In genomic region chr11:49662292-49662780, GRCm38 (mm10) we compare ENCODE assay signal across 34 mouse cellular contexts. TPM values are rescaled to one million over a fixed set of nuclear protein-coding genes. Genes with fewer than 3 reads are reported as not detected.
A peak's percentile ranks its signal among the peaks of the same experiment; 100 is the strongest.
DNase-seq lines count a peak whose midpoint lies in the region; ATAC-seq and TF ChIP-seq lines count a peak whose summit lies in the region.
"Had no signal": no experiment of that assay in that cellular context is flagged by ENCODE, and none has a peak within 500 bp of the region (broad histone marks: within the 10 kb centered on the region; RNA-seq: fewer than 3 reads in every experiment).

No protein-coding gene starts in this region.

- no peaks in the 10 kb centered on the region for H3K9me3 ChIP-seq in kidney, postnatal 0 days (replicated peaks; ENCODE audit: low read length)
- no peaks in the 10 kb centered on the region for H3K9me3 ChIP-seq in lung, postnatal 0 days (ENCODE audit: low read length)
- no peaks in the 10 kb centered on the region; the same call in none of the 2 replicates for H3K9me3 ChIP-seq in ES-Bruce4 (replicated peaks; ENCODE audit: control insufficient read depth, insufficient read depth, low read length, poor library complexity, severe bottlenecking)
- no peaks in the 10 kb centered on the region for H3K9me3 ChIP-seq in stomach, postnatal 0 days (ENCODE audit: control insufficient read depth, low read length)
- H3K9me3 ChIP-seq: embryonic facial prominence, embryonic 13.5 days; forebrain, embryonic 10.5 days; forebrain, embryonic 15.5 days; G1E; heart, embryonic 12.5 days; hindbrain, embryonic 13.5 days; kidney, embryonic 15.5 days; liver, embryonic 13.5 days; neural tube, embryonic 15.5 days had no signal

- no peaks in the 10 kb centered on the region for H3K36me3 ChIP-seq in kidney, postnatal 0 days (ENCODE audit: insufficient read depth, low read length)
- H3K36me3 ChIP-seq in lung, postnatal 0 days (ENCODE audit: insufficient read depth, low read length), result no peaks in the 10 kb centered on the region
- no peaks in the 10 kb centered on the region for H3K36me3 ChIP-seq in ES-Bruce4 (ENCODE audit: control insufficient read depth, insufficient read depth, low read length, poor library complexity, severe bottlenecking)
- no peaks in the 10 kb centered on the region for H3K36me3 ChIP-seq in stomach, postnatal 0 days (ENCODE audit: control insufficient read depth, insufficient read depth, low read length)
- H3K36me3 ChIP-seq: embryonic facial prominence, embryonic 13.5 days; forebrain, embryonic 10.5 days; forebrain, embryonic 15.5 days; heart, embryonic 12.5 days; hindbrain, embryonic 13.5 days; kidney, embryonic 15.5 days; liver, embryonic 13.5 days; neural tube, embryonic 15.5 days had no signal

- H3K27me3 ChIP-seq in kidney, postnatal 0 days (ENCODE audit: insufficient read depth, low read length), result no peaks in the 10 kb centered on the region
- no peaks in the 10 kb centered on the region for H3K27me3 ChIP-seq in lung, postnatal 0 days (replicated peaks; ENCODE audit: insufficient read depth, low read length)
- no peaks in the 10 kb centered on the region for H3K27me3 ChIP-seq in ES-Bruce4 (ENCODE audit: control insufficient read depth, insufficient read depth, low read length, poor library complexity, severe bottlenecking)
- no peaks in the 10 kb centered on the region for H3K27me3 ChIP-seq in stomach, postnatal 0 days (ENCODE audit: control insufficient read depth, insufficient read depth, low read length)
- H3K27me3 ChIP-seq: embryonic facial prominence, embryonic 13.5 days; forebrain, embryonic 15.5 days; heart, embryonic 12.5 days; hindbrain, embryonic 13.5 days; kidney, embryonic 15.5 days; liver, embryonic 13.5 days; neural tube, embryonic 15.5 days; Patski had no signal

- H3K9ac ChIP-seq in kidney, postnatal 0 days (ENCODE audit: low read depth, low read length), result no peak overlapping the region
- H3K9ac ChIP-seq in lung, postnatal 0 days (replicated peaks; ENCODE audit: low read depth), result no peak overlapping the region
- no peak overlapping the region for H3K9ac ChIP-seq in ES-Bruce4 (ENCODE audit: low read depth, poor library complexity, severe bottlenecking)
- no peak overlapping the region for H3K9ac ChIP-seq in stomach, postnatal 0 days (ENCODE audit: low read length)
- H3K9ac ChIP-seq: embryonic facial prominence, embryonic 13.5 days; forebrain, embryonic 15.5 days; heart, embryonic 12.5 days; hindbrain, embryonic 13.5 days; kidney, embryonic 15.5 days; liver, embryonic 13.5 days; neural tube, embryonic 15.5 days had no signal

- TF ChIP-seq CTCF in kidney, postnatal 0 days (IDR thresholded peaks at IDR 0.05; ENCODE audit: low read depth), result peak; percentile 13; the same call in 1 of the 2 replicates
- peak; percentile 35; the same call in 1 of the 2 replicates for TF ChIP-seq CTCF in lung, postnatal 0 days (IDR thresholded peaks at IDR 0.05)
- no peak for TF ChIP-seq CTCF in lung, adult 2 months (IDR thresholded peaks at IDR 0.05; ENCODE audit: insufficient read depth, low read length)
- peak; percentile 22 for TF ChIP-seq CTCF in ES-Bruce4 (IDR thresholded peaks at IDR 0.05; ENCODE audit: low read depth, low read length)
- peak; percentile 24; the same call in 1 of the 2 replicates for TF ChIP-seq CTCF in stomach, postnatal 0 days (IDR thresholded peaks at IDR 0.05; ENCODE audit: low read depth)

- no peak overlapping the region for H3K4me2 ChIP-seq in kidney, postnatal 0 days (ENCODE audit: low read length)
- no peak overlapping the region for H3K4me2 ChIP-seq in lung, postnatal 0 days (replicated peaks; ENCODE audit: low read depth, low read length)
- no peak overlapping the region for H3K4me2 ChIP-seq in stomach, postnatal 0 days (replicated peaks; ENCODE audit: low read depth)
- H3K4me2 ChIP-seq: embryonic facial prominence, embryonic 13.5 days; forebrain, embryonic 15.5 days; heart, embryonic 12.5 days; hindbrain, embryonic 13.5 days; kidney, embryonic 15.5 days; liver, embryonic 13.5 days; neural tube, embryonic 15.5 days had no signal

- H3K27ac ChIP-seq in kidney, postnatal 0 days, result no peak overlapping the region
- no peak overlapping the region for H3K27ac ChIP-seq in lung, postnatal 0 days (ENCODE audit: low read length)
- H3K27ac ChIP-seq in ES-Bruce4 (ENCODE audit: insufficient read depth, low read length), result no peak overlapping the region
- no peak overlapping the region for H3K27ac ChIP-seq in stomach, postnatal 0 days (replicated peaks)
- H3K27ac ChIP-seq: embryonic facial prominence, embryonic 13.5 days; forebrain, embryonic 10.5 days; forebrain, embryonic 15.5 days; hindbrain, embryonic 13.5 days; kidney, embryonic 15.5 days; liver, embryonic 13.5 days; macrophage; neural tube, embryonic 15.5 days had no signal

- TF ChIP-seq POLR2A in lung, adult 2 months (IDR thresholded peaks at IDR 0.05; ENCODE audit: borderline replicate concordance, extremely low read depth, low read depth, low read length), result no peak
- TF ChIP-seq POLR2A in ES-Bruce4 (IDR thresholded peaks at IDR 0.05; ENCODE audit: insufficient read depth, low read length), result no peak

- H3K4me3 ChIP-seq in kidney, postnatal 0 days (replicated peaks; ENCODE audit: low read depth, low read length), result no peak overlapping the region
- no peak overlapping the region for H3K4me3 ChIP-seq in lung, postnatal 0 days (ENCODE audit: low read depth, low read length)
- no peak overlapping the region for H3K4me3 ChIP-seq in lung, adult 2 months (replicated peaks; ENCODE audit: extremely low read depth, low read depth, low read length)
- no peak overlapping the region for H3K4me3 ChIP-seq in ES-Bruce4 (ENCODE audit: low read depth, low read length)
- no peak overlapping the region for H3K4me3 ChIP-seq in stomach, postnatal 0 days (ENCODE audit: low read depth, low read length)
- H3K4me3 ChIP-seq: embryonic facial prominence, embryonic 13.5 days; forebrain, embryonic 10.5 days; forebrain, embryonic 15.5 days; heart, embryonic 12.5 days; hindbrain, embryonic 13.5 days; kidney, embryonic 15.5 days; liver, embryonic 13.5 days; neural tube, embryonic 15.5 days had no signal

- no peak for TF ChIP-seq EP300 in lung, postnatal 0 days (IDR thresholded peaks at IDR 0.05)
- no peak for TF ChIP-seq EP300 in ES-Bruce4 (IDR thresholded peaks at IDR 0.05; ENCODE audit: insufficient read depth, low read depth, low read length)
- TF ChIP-seq EP300 in stomach, postnatal 0 days (optimal IDR thresholded peaks at IDR 0.05), result no peak

- 62% methylated on average over 15 of the region's 15 CpGs for whole genome bisulfite sequencing in kidney, postnatal 0 days
- 52% methylated on average over 15 of the region's 15 CpGs for WGBS in lung, postnatal 0 days
- 61% methylated on average over 15 of the region's 15 CpGs for WGBS in lung, adult 2 months
- WGBS in stomach, postnatal 0 days, result 57% methylated on average over 15 of the region's 15 CpGs

- DNase-seq in kidney, postnatal 0 days (ENCODE audit: low spot score), result no peak
- no peak for DNase-seq in kidney, postnatal 4 days
- DNase-seq in lung, postnatal 0 days (ENCODE audit: low spot score), result no peak
- DNase-seq in lung, adult 2 months, result no peak
- no peak for DNase-seq in stomach, postnatal 0 days (ENCODE audit: low spot score)
- no peak for DNase-seq in urinary bladder, postnatal 14 days (ENCODE audit: low spot score)
- DNase-seq: adrenal gland, postnatal 14 days; B cell, adult 2 months; cerebellum, adult 18-20 months; cerebellum, postnatal 10 days; gastrocnemius, postnatal 25 days; heart, adult 11 months; heart, postnatal 4 days; kidney, adult 11 months; layer of hippocampus, postnatal 36 days; liver, embryonic 13.5 days; midbrain, embryonic 14.5 days; right cerebral cortex, adult 18-20 months; spleen, adult 18-20 months; thymus, postnatal 4 days had no signal

- no peak for ATAC-seq in kidney, postnatal 0 days (replicated peaks; ENCODE audit: low FRiP score, low read depth)
- ATAC-seq in lung, postnatal 0 days, result no peak
- no peak for ATAC-seq in stomach, postnatal 0 days (ENCODE audit: low FRiP score, low TSS enrichment)
- ATAC-seq: forebrain, embryonic 15.5 days had no signal

- 0 out of 2 replicates have a peak, but pooled peaks cover 8% of the 10 kb centered on the region for H3K4me1 ChIP-seq in kidney, postnatal 0 days (replicated peaks; ENCODE audit: insufficient read depth, low read length)
- H3K4me1 ChIP-seq in lung, postnatal 0 days (ENCODE audit: insufficient read depth, low read depth, low read length), result peaks cover 3% of the 10 kb centered on the region; the same call in 1 of the 2 replicates
- peaks cover 11% of the 10 kb centered on the region for H3K4me1 ChIP-seq in lung, adult 2 months (ENCODE audit: control insufficient read depth, insufficient read depth, low read length)
- peaks cover 5% of the 10 kb centered on the region for H3K4me1 ChIP-seq in ES-Bruce4 (ENCODE audit: control insufficient read depth, insufficient read depth, low read length)
- no peaks in the 10 kb centered on the region for H3K4me1 ChIP-seq in stomach, postnatal 0 days (replicated peaks; ENCODE audit: control insufficient read depth, insufficient read depth)
- H3K4me1 ChIP-seq: embryonic facial prominence, embryonic 13.5 days; forebrain, embryonic 15.5 days; hindbrain, embryonic 13.5 days; kidney, embryonic 15.5 days; neural tube, embryonic 15.5 days had no signal

RNA-seq across cellular contexts. Expression of gene Scgb3a1, which starts 1.1 kb away (rescaled TPM):
- polyA plus RNA-seq in kidney, postnatal 0 days (2015; fragmentation: Nextera tagmentation; extraction: Ambion mirVana), result not detected in 2 replicates
- 261 and 341 TPM in 2 replicates for polyA plus RNA-seq in lung, postnatal 0 days (2015; fragmentation: Nextera tagmentation; extraction: Ambion mirVana)
- 2,792 and 3,426 TPM in 2 replicates for polyA plus RNA-seq in lung, adult 2 months (2012; rRNA removed)
- not detected in 2 replicates for polyA plus RNA-seq in ES-Bruce4 (2011; ENCODE audit: insufficient read depth, insufficient read length, low read depth, missing spikeins)
- 3.6 and 3.9 TPM in 2 replicates for polyA plus RNA-seq in stomach, postnatal 0 days (2015; fragmentation: Nextera tagmentation; extraction: Ambion mirVana)
- polyA plus RNA-seq: brain, embryonic 14.5 days; embryonic facial prominence, embryonic 13.5 days; forebrain, embryonic 10.5 days; forebrain, embryonic 15.5 days; G1E; hindbrain, embryonic 13.5 days; kidney, embryonic 15.5 days; limb, embryonic 11.5 days; liver, embryonic 13.5 days; macrophage; midbrain, embryonic 14.5 days; neural tube, embryonic 15.5 days; Patski; stomach, embryonic 16.5 days had no signal

RNA-seq across cellular contexts. Expression of gene Cnot6, which starts 50.2 kb away (rescaled TPM):
- polyA plus RNA-seq in kidney, postnatal 0 days (2015; fragmentation: Nextera tagmentation; extraction: Ambion mirVana), result 54.4 and 55.0 TPM in 2 replicates
- polyA plus RNA-seq in lung, postnatal 0 days (2015; fragmentation: Nextera tagmentation; extraction: Ambion mirVana), result 36.0 and 40.6 TPM in 2 replicates
- polyA plus RNA-seq in lung, adult 2 months (2012; rRNA removed), result 9.5 and 15.3 TPM in 2 replicates
- polyA plus RNA-seq in ES-Bruce4 (2011; ENCODE audit: insufficient read depth, insufficient read length, low read depth, missing spikeins), result 60.3 and 64.3 TPM in 2 replicates
- 29.1 and 29.6 TPM in 2 replicates for polyA plus RNA-seq in stomach, postnatal 0 days (2015; fragmentation: Nextera tagmentation; extraction: Ambion mirVana)

RNA-seq across cellular contexts. Expression of gene Flt4, which starts 53.3 kb away (rescaled TPM):
- polyA plus RNA-seq in kidney, postnatal 0 days (2015; fragmentation: Nextera tagmentation; extraction: Ambion mirVana), result 5.3 and 5.6 TPM in 2 replicates
- 9.7 and 9.8 TPM in 2 replicates for polyA plus RNA-seq in lung, postnatal 0 days (2015; fragmentation: Nextera tagmentation; extraction: Ambion mirVana)
- polyA plus RNA-seq in lung, adult 2 months (2012; rRNA removed), result 28.0 and 32.0 TPM in 2 replicates
- polyA plus RNA-seq in ES-Bruce4 (2011; ENCODE audit: insufficient read depth, insufficient read length, low read depth, missing spikeins), result 2.8 and 3.0 TPM in 2 replicates
- 1.4 and 1.5 TPM in 2 replicates for polyA plus RNA-seq in stomach, postnatal 0 days (2015; fragmentation: Nextera tagmentation; extraction: Ambion mirVana)

Comparison
In these comparisons a context has a peak if more than half of its experiments do, and no peak if none do; other contexts are left out.
1. RNA of gene Scgb3a1, which starts 1.1 kb away (polyA plus RNA-seq): 2,792 to 3,426 TPM in lung, adult 2 months and 261 to 341 TPM in lung, postnatal 0 days; 3.6 to 3.9 TPM in stomach, postnatal 0 days, not detected in kidney, postnatal 0 days and not detected in ES-Bruce4; every median in the first group is over 10 times any median in the second.